Mouse (Mus musculus) bone marrow macrophage, adult 2 months (primary cell): Measurements from ENCODE around the gene Fam222a.

Experiments
- CTCF ChIP-seq: IDR thresholded peaks from 2 replicates; pipeline ENCODE4 v1.5.1; 2012; ENCODE audit warnings: low read depth, mild to moderate bottlenecking, low read length, moderate library complexity
- POLR2A ChIP-seq: IDR thresholded peaks from 2 replicates; pipeline ENCODE4 v1.6.1; 2012; ENCODE audit warnings: mild to moderate bottlenecking, low read depth, low read length, borderline replicate concordance

- TF ChIP-seq POLR2A (no peak), CTCF (no peak)
Observed at GRCm38 (mm10) chr5:114579714-114580357, 12.0 kb downstream of the Fam222a start.
